Mouse (Mus musculus) brown adipose tissue, adult 24 weeks (tissue): ENCODE measurements around the gene Tmem54. TPM values are rescaled to one million over a fixed set of nuclear protein-coding genes. Genes with fewer than 3 reads are reported as not detected.
A peak's percentile ranks its signal among the peaks of the same experiment; 100 is the strongest.

Experiments used
- H3K27ac ChIP-seq: fragments of 200-500 bp; replicated peaks from 2 replicates; pipeline ENCODE4 v1.5.1; 2012; ENCODE audit warnings: low read depth, mild to moderate bottlenecking, low read length
- H3K4me1 ChIP-seq: fragments of 200-500 bp; 2 replicates; pipeline ENCODE4 v1.6.1; 2012; ENCODE audit warnings: low read length, mixed read lengths; ENCODE audit not compliant: control insufficient read depth, insufficient read depth, insufficient read length
- H3K4me3 ChIP-seq: fragments of 200-500 bp; 2 replicates; pipeline ENCODE4 v1.5.1; 2012; ENCODE audit warnings: low read depth, mild to moderate bottlenecking, low read length, moderate library complexity; ENCODE audit not compliant: insufficient read depth
- polyA plus RNA-seq: library from polyadenylated mRNA; stranded (reverse); fragments of >200 nt; gene quantifications from 2 replicates; pipeline ENCODE4 v1.2.4, GENCODE M21; 2012; ENCODE audit not compliant: missing spikeins, insufficient read depth, insufficient read length

The Tmem54 gene
- polyA plus RNA-seq, 1 experiment = not detected

DNA sequence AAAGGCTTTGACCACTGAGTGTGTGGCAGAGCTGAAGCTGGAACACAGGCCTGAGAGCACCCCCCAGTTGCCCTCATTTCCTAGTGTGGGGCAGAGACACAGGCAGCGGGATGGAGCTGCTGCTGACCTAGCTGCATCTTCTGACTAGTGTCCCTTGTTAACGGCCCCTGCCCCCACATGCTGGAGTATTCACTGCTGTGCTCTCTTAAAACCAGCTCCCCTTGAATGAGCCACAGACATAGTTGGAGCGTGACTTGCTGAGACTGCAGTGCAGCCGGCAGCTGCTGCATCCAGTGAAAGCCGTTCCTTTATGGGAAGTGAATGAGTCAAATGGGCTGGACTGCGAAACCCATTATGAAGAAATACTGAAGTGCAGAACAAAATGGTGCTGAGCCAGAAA is 23.8 kb upstream of the Tmem54 start:
- Histone ChIP-seq H3K4me3 (no peak overlapping the region), H3K4me1 (no peaks in the 10 kb centered on the region), H3K27ac (no peak overlapping the region)

DNA sequence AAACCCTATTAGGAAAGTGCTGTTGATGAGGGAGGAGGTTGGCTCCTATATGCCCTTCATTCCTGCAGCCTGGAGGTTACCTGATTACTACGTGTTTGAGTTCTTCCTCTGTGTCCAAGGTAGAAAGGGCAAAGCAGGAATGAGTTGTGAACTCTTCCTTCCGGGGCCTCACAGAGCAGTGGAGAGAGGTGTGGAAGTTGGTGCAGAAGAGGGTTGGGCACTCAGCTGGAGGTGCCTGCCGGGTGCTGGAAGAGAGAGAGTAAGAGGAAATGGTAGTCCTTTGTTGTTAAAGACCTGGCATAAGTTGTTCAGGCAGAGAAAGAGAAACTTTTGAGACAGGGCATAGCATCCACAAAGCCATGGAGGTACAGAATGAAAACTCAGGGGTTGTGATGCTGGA is 23.4 kb upstream of the Tmem54 start:
- Histone ChIP-seq H3K4me3 (no peak overlapping the region), H3K27ac (0 out of 2 replicates have a peak overlapping the region, but pooled peaks have one; percentile 25), H3K4me1 (no peaks in the 10 kb centered on the region)

DNA sequence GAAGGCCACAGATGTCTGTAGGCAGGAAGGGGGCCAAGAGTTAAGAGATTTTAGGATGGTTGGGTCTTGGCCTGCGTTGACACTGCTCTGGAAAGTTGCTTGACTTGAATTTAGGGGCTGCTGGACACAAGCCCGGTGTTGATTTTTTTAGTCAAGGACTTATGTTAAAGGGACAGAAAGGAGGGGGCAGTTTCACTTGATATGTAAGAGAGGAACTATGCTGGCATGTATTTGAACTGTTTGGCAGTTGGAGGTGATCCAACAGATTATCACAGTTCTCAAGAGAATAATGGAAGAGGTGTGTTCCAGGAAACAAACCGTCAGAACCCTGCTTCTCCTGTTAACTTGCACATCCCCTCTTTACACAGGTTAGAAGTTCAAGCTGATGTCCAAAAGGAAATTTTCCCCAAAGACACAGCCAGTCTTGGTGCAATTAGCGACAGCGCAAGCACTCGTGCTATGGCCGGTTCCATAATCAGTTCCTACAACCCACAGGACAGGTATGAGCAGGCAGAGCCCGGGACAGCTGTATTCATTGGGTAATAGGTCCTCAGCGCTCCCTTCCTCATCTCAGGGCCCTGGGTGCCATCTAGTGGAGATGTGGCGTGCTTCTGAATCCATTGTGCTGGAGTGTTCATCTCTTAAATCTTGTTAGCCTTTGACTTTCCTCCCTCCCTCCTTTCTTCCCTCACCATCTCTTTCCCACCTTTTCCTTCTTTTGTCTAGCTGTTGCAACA is 22.8 kb upstream of the Tmem54 start:
- no peaks in the 10 kb centered on the region for H3K4me1 ChIP-seq
- no peak overlapping the region for H3K4me3 ChIP-seq
- H3K27ac ChIP-seq = no peak overlapping the region

DNA sequence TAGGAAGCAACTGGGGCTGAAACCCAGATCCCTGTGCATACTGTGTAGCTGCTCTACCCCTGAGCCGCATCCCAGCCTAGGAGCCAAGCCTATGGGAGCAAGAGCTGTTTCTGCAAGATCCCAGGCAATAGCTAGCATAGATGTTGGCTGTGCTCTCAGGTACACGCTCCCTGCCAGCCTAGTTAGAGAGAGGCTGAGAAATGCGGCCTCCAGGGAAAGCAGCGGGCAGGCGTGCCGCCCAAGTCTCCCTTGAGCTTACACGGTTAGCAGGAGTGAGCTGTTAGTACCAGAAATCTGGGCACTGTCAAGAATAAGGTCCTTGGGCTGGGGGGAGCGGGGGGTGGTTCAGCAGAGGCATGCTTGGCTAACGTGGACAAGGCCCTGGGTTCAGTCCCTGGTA is 20.5 kb upstream of the Tmem54 start:
- Histone ChIP-seq H3K4me1 (no peaks in the 10 kb centered on the region; the same call in 1 of the 2 replicates), H3K4me3 (no peak overlapping the region), H3K27ac (no peak overlapping the region)

DNA sequence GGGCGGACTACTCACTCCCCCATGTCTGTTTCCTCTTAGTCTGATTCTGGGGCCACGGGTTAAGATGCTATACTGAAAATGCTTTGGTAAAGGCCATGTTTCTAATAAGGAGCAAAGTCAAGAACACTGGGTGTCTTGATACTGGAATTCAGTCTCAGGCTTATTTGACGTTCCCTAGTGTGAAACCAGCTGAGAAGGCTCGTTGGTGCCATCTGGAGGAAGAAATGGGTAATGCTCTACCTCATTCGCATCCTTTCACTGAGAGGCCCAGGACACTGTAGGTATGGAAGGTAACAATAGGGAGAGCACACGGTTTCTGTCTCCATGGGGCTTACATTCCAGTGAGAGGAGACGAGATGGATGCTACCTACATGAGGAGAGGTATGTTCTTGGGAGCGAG is 19.3 kb upstream of the Tmem54 start:
- H3K27ac ChIP-seq = no peak overlapping the region
- H3K4me1 ChIP-seq = no peaks in the 10 kb centered on the region; the same call in 1 of the 2 replicates

DNA sequence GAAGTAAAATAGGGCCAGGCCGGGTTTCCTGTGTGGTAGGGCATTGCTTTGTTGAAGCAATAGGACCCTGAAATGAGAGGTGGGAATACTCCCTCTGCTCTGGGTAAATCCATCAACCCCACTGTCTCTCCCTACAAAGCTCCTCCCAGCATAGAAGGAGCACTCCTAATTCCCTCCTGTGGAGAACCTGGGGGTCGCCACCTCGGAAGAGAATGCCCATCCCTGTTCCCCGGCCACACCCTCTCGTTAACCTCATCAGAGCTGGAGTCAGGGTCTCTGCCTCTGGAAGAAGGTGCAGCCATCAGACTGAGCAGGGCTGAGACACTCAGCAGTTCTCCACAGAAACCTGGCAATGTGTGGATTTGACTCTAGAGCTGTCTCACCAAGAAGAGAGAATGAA is 17.5 kb upstream of the Tmem54 start:
- no peak overlapping the region for H3K4me3 ChIP-seq
- no peak overlapping the region for H3K27ac ChIP-seq
- no peaks in the 10 kb centered on the region; the same call in 1 of the 2 replicates for H3K4me1 ChIP-seq

More for the DNA sequence above, 19.3 kb upstream of the Tmem54 start:
- no peak overlapping the region for H3K4me3 ChIP-seq

DNA sequence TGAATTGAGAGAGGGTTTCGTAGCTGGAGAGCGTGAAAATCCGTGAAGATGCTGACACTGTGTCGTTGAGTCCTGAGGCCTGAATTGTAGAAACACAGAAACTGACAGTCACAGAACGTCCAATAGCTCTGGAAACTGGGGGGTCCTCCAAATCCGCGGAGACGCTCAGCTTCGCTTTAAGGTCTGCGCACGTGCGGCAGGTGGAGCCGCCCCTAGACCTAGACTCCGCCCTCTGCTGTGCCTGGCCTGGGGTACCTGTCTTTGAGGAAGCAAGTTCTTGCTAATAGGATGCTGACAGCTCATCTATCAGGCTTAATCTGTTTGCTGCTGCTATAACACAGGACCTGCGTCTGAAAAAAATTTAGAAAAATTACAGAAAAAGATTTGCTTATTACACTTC is 10.1 kb upstream of the Tmem54 start:
- H3K27ac ChIP-seq = no peak overlapping the region
- no peaks in the 10 kb centered on the region for H3K4me1 ChIP-seq
- H3K4me3 ChIP-seq = no peak overlapping the region

DNA sequence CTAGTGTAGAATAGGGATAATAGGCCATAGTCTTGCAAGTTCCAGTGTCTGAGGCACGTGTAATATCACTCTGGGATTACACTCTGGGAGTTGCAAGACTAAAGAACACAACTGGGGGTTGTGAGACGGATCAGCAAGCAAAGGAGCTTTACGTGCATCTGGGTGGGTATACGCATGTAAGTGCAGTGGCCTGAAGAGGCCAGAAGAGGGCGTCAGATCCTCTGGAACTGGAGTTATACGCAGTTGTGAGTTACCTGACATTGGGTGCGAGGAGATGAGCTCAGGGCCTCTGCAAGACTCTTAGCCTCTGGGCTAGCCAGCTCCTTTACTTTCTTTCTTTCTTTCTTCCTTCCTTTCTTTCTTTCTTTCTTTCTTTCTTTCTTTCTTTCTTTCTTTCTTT is 8.3 kb upstream of the Tmem54 start:
- Histone ChIP-seq H3K4me3 (no peak overlapping the region), H3K27ac (no peak overlapping the region), H3K4me1 (no peaks in the 10 kb centered on the region)

DNA sequence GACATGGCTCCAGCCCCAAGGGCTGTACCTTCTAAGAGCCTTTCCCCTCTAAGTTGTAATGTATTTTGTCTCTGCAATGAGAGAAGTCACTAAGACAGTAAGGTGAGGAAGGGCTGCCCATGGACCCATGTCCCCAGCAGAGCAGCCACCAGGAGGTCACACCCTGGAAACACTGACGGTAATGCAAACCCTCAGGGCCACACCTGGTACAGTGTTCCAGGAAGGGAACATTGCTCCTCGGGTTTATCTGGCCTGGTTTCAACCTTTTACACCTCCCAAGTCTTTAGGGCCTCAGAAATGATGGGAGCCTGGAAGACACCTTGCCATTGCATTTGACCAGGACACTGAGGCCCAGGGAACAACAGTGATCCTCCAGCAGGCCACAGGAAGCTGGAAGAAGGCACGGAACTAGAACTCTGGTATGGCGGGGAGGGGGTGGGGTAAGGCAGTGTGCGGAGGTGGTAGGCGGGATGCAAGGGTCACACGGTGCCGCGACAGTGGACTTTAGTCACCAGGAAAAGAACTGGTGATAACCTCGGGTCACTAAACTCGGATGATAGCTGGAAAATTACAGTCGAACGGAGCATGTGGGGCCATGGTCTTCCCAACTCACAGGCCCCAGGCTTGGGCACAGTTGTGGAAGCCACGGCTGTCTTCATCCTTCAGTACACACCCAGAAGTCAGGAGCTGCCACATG is 3.1 kb upstream of the Tmem54 start:
- no peaks in the 10 kb centered on the region; the same call in 1 of the 2 replicates for H3K4me1 ChIP-seq
- no peak overlapping the region for H3K27ac ChIP-seq
- no peak overlapping the region for H3K4me3 ChIP-seq

DNA sequence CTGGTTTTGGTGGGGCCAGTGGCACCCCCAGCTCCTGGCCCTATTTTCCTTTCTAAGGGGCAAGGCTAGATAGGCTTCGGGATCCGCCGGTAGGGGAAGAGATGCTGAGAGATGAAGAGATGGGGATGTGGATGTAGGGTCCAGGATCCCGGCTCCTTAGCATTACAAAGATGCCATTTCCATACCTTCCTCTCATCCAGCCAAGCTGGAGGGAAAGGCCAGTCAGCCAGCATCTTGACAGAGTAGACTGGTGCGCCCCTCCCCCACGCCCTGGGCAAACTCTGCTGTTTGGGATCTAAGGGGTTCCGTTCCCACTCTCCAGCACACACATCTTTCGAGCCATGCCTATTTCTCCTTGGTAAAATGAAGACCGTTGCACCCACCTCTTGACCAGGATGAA is 725 bp downstream of the Tmem54 start:
- Histone ChIP-seq H3K4me1 (no peaks in the 10 kb centered on the region; the same call in 1 of the 2 replicates), H3K27ac (no peak overlapping the region), H3K4me3 (no peak overlapping the region)

DNA sequence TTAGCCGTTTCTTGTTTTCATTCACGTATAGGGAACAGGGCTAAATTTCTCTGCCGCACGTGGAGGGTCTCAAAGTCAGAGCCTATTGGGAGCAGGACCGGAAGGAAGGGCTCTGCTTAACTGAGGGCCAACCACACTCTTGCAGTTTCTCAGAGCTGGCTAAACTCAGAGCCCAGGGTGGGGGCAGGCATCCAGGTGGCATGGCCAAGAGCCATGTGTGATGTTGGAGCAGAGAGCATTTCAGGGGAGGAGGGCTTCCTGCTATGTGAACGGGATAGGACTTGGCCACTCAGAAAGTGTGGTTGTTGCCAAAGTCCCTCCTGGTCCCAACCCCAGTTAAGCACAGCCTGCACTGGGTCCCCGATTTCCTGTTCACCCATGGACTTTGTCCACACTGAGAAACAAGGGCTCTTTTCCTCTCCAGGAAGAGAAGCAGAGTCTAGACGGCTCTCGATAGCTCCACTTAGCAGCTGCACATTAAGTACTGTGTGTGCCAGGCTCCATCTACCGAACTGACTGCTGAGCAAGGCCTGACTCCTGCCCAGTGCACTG is 2.1 kb downstream of the Tmem54 start:
- H3K4me3 ChIP-seq = no peak overlapping the region
- H3K4me1 ChIP-seq = no peaks in the 10 kb centered on the region; the same call in 1 of the 2 replicates
- H3K27ac ChIP-seq = no peak overlapping the region

DNA sequence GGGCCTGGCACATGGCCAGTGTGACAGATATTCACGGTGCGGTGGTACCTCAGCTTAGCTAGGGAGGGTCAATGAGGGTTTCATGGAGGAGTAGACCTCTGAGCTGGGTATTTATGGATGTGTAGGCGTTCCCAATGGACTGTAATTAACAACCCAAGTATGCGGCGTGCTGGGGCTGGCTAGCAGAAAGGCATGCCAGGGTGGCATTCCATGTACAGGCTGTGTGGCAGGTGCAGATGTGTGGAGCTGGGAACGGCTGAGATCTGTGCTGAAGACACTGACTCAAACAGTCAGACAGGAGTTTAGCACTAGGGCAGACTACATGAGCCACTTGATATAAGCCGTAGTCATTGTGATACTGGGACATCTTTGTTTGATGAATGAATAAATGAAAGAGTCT is 3.3 kb downstream of the Tmem54 start:
- no peak overlapping the region for H3K27ac ChIP-seq
- H3K4me3 ChIP-seq = no peak overlapping the region
- no peaks in the 10 kb centered on the region; the same call in 1 of the 2 replicates for H3K4me1 ChIP-seq

DNA sequence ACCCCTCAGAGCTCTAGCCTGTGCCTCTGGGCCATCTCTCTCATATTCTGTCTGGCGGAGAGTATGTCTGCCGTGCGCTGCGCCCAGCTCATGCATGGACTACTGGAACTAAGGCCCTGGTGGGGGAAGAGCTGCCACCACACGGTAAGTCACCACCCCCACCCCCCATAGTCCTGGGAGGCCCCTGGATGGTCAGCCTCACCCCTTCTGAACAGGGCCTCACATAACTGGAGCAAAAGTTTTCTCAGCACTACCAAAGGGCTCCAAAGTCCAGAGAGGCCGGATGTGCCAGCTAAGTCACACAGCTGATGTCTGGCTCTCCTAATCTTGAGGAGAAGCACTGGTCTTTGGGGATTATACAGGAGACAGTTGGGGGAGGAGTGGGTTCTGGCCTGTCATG is 5.5 kb downstream of the Tmem54 start:
- Histone ChIP-seq H3K27ac (no peak overlapping the region), H3K4me3 (no peak overlapping the region), H3K4me1 (no peaks in the 10 kb centered on the region)

DNA sequence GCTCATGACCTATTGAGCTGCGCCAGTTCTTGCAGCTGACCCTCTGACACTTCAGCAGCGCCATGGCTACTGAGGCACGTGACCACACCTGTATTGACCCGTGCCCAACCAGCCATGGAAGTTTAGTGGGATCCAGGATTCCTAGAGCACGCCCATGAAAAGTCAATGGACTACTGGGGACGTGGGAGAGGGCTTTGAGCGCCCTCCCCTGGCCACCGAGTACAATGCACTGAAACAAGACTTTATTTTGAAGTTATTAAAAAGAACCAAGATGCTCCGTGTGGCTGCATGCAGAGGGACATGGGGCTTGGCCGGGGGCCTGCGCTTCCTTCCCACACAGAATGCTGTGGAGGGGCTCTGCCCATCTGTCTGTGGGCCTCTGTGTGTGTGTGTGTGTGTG is 6.0 kb downstream of the Tmem54 start:
- Histone ChIP-seq H3K4me3 (no peak overlapping the region), H3K27ac (no peak overlapping the region), H3K4me1 (no peaks in the 10 kb centered on the region)

DNA sequence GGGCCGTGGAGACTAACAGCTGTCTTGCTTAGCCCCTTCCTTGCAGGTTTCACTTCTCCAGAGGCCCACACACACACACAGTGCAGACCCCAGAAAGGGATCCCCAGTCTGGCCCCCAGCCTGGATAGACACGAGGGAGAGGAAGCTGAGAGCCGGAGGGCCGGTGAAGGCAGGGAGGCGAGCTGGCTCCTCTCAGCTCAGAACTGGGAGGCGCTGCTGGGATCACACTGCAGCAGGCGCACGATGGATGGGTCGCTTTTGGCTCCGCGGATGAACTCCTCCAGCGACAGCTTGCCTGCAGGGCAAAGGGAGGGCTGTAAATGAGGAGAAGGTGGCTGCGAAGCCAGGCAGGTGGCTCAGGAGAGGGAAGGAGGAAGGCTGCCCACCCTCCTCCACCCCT is 6.9 kb downstream of the Tmem54 start:
- Histone ChIP-seq H3K4me1 (no peaks in the 10 kb centered on the region), H3K27ac (no peak overlapping the region), H3K4me3 (no peak overlapping the region)
